Mouse (Mus musculus) embryonic fibroblast, embryonic 13.5 days (primary cell): Measurements from ENCODE around the gene Aldh9a1.

Experiments
- CTCF ChIP-seq: IDR thresholded peaks from 2 replicates; pipeline ENCODE4 v1.5.1; 2011; ENCODE audit warnings: mild to moderate bottlenecking, control low read depth, low read length, moderate library complexity, borderline replicate concordance; ENCODE audit not compliant: insufficient read depth
- POLR2A ChIP-seq: IDR thresholded peaks from 2 replicates; pipeline ENCODE4 v1.6.1; 2011; ENCODE audit warnings: low read depth, mild to moderate bottlenecking, control low read depth, low read length, moderate library complexity

DNA sequence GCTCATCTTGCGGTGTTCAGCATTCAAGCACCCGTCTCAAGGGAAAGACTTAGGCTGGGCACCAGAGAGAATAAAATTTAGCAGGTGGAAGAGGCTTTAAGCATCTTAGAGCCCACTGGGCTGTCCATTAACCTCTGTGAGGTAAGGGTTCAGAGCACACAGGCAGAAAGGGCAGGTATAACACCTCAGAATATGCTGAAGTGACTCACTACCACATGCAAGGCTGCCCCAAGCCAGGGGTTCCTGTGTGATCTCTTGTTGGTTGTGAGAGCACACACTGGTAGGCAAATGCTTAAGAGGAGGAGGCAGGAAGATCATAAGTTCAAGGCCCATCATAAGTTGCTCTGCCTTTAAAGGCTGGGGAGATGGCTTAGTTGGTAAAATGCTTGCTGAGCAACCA, 30.4 kb downstream of the Aldh9a1 start:
- TF ChIP-seq CTCF (no peak), POLR2A (no peak)
